Mouse (Mus musculus) right cerebral cortex, adult 18-20 months (tissue): Measurements from ENCODE around the gene Srsf3.
A peak's percentile ranks its signal among the peaks of the same experiment; 100 is the strongest.
"Not testable (repeated sequence)": the region's sequence is repeated elsewhere in the genome, so short reads cannot be mapped to it uniquely, and the experiment has no call there.

ENCODE experiments used
- DNase-seq: peaks from one replicate; pipeline ENCODE4 v3.0.0; 2022; ENCODE audit warnings: mixed read lengths

The Srsf3 gene

GRCm38 (mm10) chr17:29032274-29033069 is at the start of gene Srsf3:
Gene Srsf3 (plus strand): TSS chr17:29032628.
- peak; percentile 99 for DNase-seq

GRCm38 (mm10) chr17:28984724-28985420 is 47.6 kb upstream of the Srsf3 start:
- DNase-seq, result no peak

GRCm38 (mm10) chr17:28986833-28987232 is 45.6 kb upstream of the Srsf3 start:
- DNase-seq, result no peak

GRCm38 (mm10) chr17:28987713-28988112 is 44.7 kb upstream of the Srsf3 start:
- peak; percentile 22 for DNase-seq

DNA sequence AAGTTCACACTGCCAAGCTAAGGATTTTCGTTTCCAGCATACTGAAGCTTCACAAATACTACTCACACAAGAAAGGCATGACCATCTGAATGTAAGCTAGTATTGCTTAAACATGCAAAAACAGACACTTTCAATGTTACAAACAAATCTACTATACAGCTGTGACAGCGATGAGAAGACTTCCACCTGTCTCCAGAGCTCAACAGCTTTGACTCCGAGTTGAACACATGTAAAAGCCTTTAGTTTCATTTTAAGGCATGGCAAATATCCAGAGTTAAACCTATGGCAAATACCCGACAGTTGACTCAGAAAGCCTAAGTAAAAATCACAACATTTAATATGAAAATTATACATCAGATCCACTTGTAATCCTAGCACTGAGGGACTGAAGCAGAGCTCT is 44.1 kb upstream of the Srsf3 start:
- no peak for DNase-seq

DNA sequence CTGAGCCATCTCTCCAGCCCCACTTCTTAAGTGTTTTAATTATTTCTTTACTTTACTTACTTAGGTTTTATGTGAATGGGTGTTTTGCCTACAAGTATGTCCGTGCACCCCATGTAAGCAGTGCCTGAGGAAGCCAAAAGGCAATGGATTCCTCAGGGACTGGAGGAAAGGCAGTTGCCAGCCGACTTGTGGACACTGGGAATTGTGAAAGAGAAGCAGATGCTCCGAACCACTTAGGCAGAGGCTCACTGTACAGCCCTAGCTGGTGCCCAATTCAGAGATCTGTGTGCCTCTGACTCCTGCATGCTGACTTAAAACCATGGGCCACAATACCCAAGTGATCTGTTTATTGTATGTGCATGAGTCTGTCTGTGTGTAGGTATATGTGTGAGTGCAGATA is 43.4 kb upstream of the Srsf3 start:
- DNase-seq, result no peak

DNA sequence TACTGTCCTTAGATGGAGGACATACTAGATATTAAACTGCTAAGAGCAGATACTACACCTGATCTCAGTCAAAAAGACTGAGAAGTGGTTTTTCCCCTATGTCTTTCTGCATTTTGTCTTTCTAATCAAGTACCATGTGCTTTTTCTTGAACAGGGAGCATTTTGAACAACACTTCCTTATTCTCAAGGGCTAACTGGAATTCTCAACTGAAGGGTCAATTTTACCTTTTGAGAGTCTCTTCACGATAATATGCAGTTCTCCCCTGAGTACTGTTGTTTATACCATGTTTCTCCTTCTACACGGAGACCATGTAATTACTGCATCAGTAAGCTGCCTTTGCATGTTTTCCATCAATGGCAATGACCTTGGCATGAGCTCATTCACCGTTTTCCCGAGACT is 42.4 kb upstream of the Srsf3 start:
- DNase-seq, result no peak

- no peak for DNase-seq
These were observed 41.1 kb upstream of the Srsf3 start for GRCm38 (mm10) chr17:28991286-28991685.

GRCm38 (mm10) chr17:28992105-28992504 is 40.3 kb upstream of the Srsf3 start:
- DNase-seq, result peak; percentile 28

DNA sequence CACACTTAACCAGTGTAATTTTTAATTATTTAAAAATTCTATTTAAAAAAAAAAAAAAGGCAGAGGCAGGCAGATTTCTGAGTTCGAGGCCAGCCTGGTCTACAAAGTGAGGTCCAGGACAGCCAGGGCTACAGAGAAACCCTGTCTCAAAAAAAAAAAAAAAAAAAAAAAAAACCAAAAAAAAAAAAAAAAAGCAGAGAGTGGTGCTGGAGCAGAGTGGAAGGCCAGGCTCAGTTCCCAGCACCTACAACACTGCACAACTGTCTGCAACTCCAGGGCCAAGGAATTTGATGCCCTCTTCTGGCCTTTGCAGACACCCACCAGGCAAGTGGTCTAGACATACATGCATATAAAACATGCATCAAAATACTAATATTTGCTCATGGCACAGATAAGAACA is 39.4 kb upstream of the Srsf3 start:
- DNase-seq, result not testable (repeated sequence)

DNA sequence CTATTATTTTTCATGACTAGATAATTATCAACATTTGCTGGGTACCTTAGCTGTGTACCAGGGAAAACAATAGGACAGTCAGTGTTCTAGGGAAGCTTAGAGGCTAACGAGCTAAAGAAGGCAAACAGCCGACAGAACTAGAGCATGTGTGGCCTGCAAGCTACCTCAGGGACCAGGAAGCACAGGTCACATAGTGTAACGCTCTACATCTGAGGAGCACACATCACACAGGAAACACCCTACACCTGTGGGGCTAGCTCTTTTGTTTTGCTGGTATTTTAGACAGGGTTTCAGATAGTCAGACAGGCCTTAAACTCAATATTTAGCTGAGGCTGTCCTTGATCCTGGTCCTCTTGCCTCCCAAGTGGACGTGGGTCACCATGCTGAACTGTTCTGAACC is 37.8 kb upstream of the Srsf3 start:
- DNase-seq, result no peak

DNA sequence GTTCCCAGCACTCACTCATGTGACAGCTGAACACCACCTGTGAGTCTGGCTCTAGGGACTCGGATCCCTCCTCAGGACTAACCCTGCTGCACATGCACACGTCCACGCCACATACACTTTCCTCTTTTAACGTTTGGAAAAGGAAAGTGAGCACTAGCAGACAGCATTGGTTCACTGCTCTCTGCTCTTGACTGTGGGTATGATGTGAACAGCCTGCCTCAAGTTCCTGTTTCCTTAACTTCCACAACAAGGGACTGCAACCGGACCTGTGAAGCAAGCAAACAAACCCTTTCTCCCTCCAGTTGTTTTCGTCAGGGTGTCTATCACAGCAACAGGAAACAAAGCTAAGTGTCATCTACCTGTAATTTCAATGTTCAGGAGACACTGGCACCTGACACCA is 32.0 kb upstream of the Srsf3 start:
- DNase-seq, result no peak

- DNase-seq, result no peak
These were observed 28.7 kb upstream of the Srsf3 start for GRCm38 (mm10) chr17:29003740-29004139.

GRCm38 (mm10) chr17:29005002-29005401 is 27.4 kb upstream of the Srsf3 start:
- no peak for DNase-seq

DNA sequence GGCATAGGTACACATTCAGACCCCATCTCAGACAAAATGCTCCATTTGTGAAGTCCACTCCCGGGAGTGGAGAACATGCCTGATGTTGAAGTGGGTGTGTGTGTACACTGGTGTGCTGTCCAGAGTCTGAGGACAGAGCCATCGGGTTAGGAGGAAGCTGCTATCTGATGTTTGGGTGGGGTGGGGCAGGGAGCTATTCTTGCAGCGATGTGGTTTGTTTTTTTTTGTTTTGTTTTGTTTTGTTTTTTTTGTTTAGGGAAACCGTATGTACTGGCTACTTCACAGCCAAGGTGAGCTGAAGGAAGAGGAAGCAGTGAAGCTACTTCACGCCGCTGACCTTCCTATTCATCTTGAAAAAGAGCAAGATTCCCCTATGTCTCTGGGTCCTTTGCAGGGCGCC is 25.6 kb upstream of the Srsf3 start:
- DNase-seq, result no peak

DNA sequence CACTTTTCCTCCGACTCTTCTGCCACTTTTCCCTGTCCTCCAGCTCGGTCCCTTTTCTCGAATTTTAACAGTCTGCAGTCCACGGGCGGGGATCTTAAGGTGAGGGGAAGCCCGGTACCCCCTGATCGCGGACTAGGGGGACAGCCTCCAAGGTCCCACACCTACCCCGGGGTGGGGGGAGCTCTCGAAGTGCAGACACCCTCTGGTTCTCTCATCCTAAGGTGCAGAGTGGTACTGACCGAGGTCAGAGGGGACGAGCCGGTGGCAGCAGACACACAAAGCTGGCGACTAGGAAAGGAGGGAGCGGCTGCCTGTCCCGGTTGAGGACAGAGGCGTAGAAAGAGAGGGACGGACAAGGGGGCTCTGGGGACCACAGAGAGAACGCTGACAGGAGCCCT is 25.2 kb upstream of the Srsf3 start:
- DNase-seq, result no peak

DNA sequence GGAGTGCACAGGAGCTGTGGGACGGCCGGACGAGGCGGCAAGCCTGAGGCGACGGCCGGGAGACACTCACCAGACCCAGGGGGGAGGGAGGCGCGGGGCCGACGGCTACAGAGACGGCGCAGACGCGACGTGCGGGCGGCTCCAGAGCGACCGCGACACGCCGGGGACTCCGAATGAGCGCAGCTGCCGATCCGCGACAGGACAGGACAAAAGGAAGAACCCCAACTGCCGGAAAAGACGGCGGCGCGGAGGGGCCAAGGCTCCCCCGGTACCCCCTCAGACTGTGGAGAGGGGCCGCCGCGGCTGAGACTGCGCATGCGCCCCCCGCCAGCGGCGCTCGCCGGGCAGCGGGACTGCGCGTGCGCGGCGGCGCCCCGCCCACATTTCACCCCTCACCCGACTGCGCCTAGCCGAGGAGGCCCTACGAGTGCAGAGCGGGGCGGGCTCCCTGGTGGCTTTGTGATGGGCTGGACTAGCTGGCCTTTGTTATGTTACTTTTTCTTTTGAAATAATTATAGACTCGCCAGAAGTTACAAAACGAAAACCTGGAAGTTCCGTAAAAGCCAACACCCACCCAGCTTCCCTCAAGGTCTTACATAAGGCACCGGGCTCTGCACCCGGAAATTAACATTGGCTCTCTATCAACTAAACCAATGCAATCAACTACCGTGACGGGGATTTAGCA is 24.6 kb upstream of the Srsf3 start, which contains the start of gene Stk38:
Gene Stk38 (minus strand): TSS at position 355 of the 685 bp plus-strand sequence.
- peak; percentile 91 for DNase-seq

- no peak for DNase-seq
These were observed 24.1 kb upstream of the Srsf3 start for GRCm38 (mm10) chr17:29008326-29008650.

DNA sequence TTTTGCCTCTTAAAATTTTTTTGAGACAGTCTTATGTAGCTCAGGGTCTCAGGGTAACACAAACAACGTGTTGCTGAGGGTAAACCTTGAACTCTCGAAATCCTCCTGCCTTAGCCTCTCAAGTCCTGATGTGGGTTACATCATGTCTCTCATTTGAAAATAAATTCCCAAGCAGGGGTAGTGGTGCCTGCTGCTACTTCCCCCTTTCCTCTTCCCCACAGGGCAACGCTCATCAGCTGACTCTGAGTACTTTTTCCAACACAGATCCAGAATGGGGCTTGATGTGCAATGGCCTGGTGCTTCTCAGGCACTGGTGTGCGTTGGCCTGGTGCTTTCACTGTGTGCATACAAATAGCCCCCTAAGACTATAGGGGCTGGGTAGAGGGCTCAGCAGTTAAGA is 23.2 kb upstream of the Srsf3 start:
- DNase-seq, result no peak

GRCm38 (mm10) chr17:29014235-29014634 is 18.2 kb upstream of the Srsf3 start:
- DNase-seq, result no peak

DNA sequence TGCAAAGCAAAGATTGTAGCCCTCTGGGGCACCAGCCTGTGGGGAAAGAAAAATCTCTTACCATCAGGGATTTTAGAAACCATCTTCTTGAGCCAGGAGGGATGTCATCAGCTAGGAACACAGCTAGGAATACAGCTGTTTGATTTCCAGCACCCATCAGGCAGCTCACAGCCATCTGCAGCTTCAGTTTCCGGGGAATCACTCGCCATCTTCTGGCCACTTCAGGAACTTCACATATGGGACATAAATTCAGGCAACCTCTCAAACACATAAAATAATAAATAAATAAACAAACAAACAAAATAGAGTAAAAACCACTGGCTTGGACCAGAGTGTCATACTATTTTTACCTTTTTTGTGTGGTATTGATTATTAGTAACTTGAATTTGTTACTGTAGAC is 16.8 kb upstream of the Srsf3 start:
- DNase-seq, result no peak

DNA sequence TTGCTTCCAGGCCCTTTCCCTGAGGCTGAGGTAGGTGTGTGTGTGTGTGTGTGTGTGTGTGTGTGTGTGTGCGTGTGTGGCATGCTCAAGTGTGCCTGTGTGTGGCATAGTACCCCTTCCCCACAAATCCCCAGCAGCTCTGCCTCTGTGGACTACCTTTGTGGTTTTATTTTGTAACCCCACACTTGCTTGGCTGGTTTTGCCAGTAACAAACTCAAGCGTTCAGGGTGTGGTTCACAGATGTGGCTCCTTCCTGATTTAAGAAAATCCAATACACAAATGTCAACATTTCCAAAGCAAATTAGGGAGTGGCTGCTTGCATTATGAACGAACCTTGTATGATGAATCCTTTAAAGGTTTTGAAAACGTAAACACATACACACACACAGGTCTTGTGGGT is 15.7 kb upstream of the Srsf3 start:
- no peak for DNase-seq

GRCm38 (mm10) chr17:29018292-29018984 is 14.0 kb upstream of the Srsf3 start:
- no peak for DNase-seq
